Mouse (Mus musculus) layer of hippocampus, adult 9-11 months (tissue): ENCODE measurements around the gene Ap1s3.

Experiments used
- DNase-seq: peaks from one replicate; pipeline ENCODE4 v3.0.0; 2022

Gene Ap1s3

GRCm38 (mm10) chr1:79589971-79590763 lies 81.6 kb downstream of the Ap1s3 start:
- no peak for DNase-seq

DNA sequence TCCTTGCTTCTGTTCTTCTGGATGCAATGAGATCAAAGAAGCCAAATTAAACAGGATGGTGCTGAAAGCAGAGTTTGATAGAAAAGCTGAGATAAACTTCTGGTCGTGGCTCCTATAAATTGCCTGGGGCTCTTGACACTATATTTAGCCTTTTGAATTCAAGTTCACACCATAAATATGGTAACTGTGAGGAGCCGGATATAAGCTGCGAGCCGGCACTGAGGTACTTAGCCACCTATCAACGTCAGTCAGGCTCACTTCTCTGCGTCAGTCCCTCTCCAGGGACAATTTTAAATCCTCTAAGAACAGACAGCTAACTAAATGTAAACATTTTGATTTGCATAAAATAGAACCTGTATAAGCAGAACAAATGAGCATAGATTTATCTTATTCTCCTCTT lies 82.3 kb downstream of the Ap1s3 start:
- no peak for DNase-seq

DNA sequence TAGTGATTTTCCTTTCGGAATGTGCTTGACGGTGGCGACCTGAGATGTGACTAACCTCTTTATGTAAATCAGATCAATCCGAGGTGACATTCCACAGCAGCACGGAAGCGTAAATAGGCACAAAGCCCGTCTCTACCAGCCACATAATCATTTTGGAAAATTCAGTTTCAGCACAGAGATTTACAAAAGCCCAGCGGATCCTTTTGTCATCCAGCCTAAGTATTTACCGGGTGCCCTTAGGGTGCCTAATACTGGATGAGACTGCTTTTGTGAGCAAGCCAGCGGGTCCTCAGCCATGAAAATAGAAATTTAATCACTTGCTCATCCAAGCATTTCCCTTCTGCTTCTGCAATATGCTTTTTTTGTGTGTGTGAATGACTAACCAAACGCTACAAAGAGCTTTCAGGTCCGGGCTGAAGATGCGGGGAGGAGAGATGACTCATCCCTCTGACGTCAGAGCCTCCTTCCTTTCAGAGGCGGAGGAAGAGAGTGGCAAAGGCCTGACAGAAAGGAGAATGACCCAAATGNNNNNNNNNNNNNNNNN lies 90.6 kb downstream of the Ap1s3 start:
- peak; percentile 71 for DNase-seq

DNA sequence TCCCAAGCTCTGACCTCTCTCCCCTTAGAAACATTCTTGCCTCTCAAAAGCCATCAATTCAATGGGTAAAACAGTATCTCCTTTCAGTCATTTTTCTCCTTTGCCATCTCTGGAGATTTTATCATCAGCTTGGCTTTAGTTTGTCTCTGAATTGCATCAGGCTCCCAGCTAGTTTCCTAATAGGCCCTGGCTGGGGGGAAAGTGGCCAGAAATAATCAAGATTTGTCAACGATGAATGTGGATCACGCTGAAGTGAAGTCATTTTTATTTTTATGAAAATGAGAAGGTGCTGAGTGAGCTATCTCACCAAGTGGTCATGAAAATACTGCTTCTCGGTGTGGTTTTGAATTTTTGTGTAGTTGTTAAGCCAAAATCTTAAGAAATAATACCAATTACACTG lies 94.4 kb downstream of the Ap1s3 start:
- no peak for DNase-seq

- DNase-seq, result no peak
Observed at GRCm38 (mm10) chr1:79571912-79572311, 99.9 kb downstream of the Ap1s3 start.

DNA sequence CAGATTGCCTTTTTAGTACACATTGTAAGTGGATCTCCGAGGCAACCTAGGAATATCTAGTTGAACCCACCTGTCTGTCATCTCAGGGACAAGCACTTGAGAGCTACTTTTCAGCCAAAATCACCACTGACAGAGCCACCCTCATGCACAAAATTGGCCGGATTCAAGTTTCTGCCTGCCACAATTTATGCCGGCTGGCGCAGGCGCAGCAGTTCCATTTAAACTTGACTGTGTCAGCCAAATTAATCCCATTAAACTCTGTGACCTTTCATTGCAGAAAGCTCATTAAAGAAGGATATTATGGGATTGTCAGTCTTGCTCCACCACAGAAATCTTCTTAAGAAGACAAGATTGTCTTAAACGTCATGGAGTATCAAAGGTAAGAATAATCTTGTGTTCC lies 100.6 kb downstream of the Ap1s3 start:
- no peak for DNase-seq

DNA sequence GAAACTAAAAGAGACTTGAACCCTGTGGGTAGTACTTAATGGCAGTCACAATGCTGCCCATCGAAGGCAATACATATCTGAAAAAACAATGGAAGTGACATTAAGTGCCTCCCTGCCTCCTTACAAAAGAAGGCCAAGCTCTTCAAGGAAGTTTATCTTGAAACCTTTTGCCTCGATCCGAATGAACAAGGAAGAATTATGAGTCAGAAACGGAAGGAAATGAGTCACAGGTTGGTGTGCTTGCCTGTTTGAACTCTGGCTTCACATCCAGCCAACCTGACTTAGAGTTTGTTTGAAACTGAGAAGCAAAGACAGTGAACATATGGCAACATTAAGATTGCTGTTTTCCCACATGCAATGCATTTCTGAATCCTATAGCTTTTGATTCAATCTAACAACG lies 110.6 kb downstream of the Ap1s3 start:
- DNase-seq, result no peak
